Mouse (Mus musculus) 416B (cell line): ENCODE results near the gene Dlx6.

ENCODE experiments used
- DNase-seq: peaks from one replicate; pipeline ENCODE4 v3.0.0; 2011; ENCODE audit warnings: low read depth

Dlx6 gene

DNA sequence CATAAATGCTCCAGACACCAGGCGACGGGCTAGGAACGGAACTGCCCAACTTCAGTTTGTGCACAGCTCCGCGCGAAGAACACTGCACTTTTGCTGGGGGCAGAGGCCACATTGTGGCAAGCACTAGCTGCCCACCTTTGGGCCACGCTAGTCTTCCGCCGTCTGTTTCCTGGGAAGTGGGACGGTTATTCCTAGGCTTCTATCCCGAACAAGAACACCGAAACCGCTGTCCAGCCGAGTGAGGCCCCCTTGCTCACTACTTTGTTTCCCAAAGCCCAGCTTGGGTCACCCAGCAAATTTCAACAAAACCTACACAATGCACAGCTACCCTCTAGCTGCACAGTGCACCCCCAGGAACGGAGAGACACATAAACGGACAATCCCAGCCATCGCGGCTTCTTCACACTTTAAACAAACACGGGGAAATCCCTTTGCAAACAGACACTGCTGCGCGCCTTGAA lies 3.2 kb upstream of the Dlx6 start:
- no peak for DNase-seq

DNA sequence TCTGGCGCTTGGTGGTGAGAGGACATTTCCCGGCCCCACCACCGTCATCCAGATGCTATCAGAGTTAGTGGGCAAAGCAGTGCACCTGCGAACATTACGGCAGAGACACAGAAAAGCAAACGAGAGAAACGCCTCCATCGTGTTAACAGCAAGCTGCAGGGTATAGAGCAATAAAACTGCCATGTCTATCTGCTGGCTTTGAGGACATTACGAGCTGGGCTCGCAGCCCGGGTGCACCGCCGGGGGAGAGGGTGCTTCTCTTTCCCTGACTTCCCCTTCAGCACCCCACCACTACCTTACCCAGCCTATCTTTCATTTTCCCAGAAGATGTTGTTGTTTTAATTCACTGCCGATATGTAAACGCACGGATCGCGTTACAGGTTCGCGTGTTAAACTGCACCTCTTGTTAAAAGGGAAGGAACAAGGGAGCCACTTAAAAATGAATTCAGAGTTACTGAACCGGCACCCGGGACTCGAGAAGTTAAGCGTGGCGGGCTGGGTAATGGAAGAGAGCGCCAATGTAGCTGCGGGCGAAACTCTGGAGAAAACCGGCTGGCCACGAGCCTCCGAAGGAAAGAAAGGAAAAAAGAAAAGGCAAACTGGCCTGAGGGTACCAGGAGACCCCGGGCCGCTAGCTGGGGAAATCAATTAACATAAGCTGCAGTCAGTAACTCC lies 2.6 kb upstream of the Dlx6 start:
- no peak for DNase-seq

DNA sequence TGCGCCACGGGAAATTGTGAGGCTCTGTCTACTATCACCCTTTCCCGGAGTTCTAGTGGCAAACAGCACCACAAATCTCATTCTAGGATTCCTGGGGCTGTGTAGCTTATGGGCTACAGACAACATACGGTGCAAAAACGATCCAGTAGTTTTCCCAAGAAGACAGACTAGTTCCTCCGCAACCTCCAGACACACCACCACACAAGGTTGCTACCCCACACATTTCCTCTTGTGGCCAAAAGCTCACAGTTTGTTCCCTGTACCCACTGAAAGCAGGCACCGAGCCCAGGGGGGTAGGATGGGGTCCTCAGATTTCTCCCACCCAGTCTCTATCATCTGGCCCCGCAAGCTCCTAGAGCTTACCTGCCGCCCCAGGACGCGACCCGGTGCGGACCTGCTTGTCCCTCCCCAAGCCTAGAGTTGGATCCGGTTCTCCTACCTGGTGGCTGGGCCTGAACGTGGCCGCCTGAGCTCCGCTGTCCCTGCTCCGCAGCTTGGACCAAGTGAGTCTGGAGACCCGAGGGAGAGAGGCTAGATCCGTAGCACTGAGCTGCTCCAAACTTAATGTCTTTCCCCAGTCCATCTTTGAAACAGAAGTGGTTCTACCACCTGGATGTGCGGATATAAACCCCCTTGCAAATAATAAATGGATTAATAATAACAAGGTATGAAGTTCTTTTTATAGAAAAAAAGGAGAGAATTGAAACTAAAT lies 1.9 kb upstream of the Dlx6 start:
- no peak for DNase-seq

DNA sequence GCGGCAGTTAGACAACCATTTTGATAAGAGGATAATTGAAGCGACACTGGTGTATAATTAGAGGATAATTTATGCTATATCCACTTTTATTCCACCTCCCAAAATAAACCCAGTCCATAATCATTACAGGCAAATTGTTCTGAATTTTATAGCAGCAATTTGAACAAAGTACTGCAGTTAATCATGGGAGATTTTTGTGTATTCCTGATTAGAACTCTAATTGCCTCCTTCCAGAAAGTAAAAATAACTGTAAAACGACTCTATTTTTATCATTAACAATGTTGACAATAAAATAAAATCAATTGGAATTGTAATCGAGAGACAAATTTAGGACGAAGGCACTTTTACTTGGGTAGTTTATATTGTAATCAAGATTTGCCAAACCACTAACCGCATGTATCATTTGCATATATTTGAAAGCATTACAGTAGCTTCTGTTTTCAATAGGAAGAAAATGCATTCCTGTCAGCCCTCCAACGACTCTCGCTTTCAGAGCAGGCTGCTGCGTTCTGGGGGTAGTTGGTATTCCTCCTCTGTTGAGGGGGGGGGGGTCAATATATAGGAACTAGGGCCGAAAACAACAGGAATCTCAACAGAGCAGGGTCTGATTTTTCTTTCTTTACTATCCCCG lies 1.2 kb upstream of the Dlx6 start:
- DNase-seq = no peak

DNA sequence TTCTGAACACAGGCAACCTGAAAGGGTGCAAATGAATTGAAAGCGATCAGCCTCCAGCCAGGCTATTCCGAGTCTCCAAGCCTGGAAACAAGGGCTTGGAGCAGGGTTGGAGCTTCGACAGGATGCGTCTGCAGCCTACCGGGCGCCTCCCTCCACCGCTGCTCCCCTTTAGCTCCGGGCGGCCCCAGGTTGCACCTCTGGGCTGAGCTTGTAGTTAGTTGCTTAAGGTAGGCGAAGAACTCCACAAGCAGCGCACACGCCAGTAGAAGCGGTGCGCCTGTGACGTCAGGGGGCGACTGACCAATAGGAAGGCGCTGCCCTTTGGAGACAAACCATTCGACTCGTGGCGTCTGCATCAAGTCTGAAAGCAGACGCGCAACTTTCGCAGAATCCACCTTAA lies 523 bp upstream of the Dlx6 start:
- no peak for DNase-seq

DNA sequence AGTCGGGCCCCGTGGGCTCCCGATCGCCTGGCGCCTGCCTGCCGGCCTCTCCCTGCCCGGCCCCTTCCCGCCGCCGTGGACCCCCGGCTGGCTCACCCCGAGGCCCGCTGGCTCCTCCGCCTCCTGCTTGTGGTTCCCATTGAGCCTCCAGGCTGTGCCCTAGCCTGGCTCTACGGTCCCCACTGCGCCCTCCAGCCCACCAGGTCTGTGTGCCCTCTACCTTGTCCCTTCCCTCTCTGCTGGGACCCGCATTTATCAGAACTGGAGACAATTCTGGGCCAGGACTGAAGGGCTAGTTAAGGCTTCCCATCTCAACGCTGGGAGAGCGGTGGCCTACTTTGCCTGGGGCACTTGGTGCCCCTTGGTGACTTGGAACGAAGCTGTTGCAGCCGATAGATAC lies 821 bp downstream of the Dlx6 start:
- no peak for DNase-seq

DNA sequence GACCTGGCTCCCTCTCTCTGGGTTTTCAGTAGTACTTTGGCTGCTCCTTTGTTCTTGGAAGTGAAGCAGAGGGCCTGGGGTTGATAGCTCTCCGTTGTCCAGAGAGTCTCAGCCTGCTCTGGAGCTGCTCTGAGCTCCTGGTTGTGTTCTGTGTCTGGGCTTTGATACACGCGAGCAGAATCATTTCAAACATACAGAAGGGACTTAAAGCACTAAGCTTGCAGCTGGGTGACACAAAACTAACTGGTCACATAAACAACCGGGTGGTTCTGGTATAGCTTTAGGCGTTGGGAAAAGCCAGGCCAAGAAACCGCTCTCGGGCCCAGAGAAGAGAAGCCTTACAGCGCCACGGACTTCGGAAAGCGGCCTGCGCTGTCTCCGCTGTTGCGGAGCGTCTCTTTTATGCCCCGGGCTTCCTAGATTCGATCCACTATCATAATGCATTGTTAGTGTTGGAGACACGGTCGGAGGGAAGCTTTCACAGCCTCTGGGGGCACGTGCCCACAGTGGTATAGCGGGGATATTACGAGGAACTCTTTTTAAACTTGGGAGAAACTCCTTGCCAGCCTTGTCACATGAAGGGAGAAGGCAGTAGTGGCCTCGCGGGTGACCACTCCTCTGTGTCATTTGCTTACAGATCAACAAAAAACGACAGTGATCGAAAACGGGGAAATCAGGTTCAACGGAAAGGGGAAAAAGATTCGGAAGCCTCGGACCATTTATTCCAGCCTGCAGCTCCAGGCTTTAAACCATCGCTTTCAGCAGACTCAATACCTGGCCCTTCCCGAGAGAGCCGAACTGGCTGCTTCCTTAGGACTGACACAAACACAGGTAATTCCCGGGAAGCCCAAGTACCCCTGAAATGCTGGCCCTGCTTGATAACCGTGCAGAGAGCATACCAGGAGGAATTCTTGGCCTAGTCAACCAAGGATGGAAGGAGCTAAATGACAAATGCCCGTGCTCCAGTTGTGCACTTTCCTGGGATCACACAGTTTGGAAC lies 1.6 kb downstream of the Dlx6 start:
- DNase-seq = no peak

DNA sequence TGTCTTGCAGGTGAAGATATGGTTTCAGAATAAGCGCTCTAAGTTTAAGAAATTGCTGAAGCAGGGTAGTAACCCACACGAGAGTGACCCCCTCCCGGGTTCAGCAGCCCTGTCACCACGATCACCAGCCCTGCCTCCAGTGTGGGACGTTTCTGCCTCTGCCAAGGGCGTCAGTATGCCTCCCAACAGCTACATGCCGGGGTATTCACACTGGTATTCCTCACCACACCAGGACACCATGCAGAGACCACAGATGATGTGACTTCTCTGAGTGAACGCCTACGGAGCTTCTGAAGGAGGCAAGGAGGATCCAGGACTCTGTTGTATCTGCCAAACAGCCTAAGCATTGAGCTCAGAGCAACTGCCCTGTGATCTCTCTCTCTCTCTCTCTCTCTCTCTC lies 3.9 kb downstream of the Dlx6 start:
- DNase-seq = no peak

DNA sequence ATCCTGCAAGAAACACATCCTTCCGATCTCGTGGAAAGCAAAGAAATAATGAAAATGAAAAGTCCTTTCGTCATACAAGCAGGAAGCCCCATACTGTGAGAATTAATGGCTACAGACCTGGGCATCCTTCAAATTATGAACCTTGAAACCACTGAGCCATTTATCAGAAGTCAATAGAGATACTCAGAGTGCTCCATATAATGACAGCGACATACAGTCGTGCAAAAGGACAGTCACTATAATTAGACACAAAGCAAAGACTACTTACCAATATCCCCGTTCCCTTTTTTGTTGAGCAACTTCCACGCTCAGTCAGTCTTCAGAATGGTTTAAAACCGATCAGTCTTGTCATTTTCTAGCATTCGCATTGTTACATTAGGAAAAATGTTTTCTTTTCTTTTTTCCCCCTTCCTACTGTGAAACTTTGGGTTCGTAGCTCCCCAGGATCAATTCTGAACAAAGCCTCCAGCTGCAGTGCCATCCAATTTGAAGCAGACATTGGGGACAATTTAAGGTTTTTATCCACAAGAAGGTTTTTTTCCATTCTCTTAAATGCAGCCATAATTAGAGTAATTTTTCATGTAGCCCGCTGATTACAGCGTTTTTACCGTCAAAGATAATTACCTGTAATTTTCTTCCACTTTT lies 6.0 kb downstream of the Dlx6 start:
- DNase-seq = no peak

DNA sequence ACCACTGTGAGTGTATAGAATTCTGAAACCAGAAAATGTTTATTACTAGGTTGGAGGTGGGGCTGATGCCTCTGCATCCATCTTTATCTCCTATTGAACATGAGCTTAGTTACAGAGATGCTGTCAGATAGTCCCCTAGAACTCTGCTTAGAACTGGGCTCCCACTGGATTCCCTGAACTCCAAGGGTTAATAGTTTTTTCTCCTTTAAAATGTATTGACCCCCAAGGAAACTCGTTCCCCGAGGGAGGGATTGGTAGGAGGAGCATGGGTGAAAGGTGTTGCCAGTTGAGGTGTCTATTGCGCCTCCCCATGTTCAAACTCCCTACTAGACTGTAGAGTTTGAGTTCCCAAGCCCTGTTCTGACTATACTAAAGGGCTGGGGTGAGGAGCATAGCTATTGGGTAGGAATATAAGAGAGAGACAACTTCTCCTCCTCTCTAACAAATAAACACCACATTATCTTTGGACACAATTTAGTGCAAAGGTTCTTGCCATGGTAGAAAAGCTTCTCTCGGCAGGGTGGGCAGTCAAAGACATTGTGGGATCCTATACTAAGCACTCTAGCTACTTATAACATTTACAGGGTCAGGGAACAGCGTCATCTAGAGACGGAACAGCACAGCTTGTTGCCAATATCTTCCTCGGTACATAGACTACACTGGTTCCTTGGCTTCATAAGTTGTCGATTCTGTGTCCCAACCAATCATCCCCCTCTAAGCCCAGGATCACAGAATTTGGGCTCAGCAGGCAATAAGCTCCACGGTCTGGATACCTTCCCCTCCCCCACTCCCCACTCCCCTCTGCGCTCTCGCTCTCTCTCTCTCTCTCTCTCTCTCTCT lies 7.0 kb downstream of the Dlx6 start:
- no peak for DNase-seq

DNA sequence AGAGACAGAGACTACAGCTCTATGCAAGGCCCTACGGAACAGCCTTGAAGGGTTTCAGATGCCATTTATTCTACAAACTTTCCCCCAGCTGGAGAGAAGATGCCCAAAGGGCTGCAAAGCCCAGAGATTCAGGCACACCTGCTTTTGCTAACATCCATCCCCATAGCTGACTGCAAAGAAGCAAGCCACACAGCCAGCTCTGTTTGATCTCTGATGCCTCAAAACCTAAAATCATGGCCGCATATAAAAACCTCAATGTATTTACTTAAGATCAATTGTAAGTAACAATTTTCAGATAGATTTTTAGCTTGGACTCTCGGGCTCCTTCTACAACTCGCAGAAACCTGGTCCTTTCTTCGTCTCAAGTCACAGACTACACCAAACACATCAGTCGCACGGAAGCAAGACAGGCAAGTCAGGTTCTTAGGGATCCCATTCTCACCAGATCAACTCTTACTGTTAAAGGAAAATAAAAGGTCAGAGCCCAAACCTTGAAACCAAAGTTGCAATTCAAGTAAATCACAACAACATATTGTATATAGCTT lies 7.8 kb downstream of the Dlx6 start:
- no peak for DNase-seq

DNA sequence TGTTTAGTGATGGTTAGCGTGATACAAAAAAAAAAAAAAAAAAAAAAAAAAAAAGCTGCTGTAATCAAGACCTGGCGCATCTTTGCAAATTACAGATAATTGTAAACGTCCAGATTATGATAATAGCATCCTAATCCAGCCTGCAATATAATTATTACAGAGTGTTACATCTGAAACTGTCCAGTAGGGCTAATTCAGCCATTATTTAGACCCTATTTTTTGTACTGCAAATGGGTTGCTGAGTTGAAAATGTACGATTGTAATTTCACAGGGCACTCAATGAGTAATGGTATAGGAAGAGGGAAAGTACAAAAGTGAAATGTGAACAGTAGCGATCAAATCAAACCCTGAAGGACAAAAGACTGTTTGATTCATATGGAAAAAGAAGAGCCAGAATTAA lies 8.6 kb downstream of the Dlx6 start:
- no peak for DNase-seq

DNA sequence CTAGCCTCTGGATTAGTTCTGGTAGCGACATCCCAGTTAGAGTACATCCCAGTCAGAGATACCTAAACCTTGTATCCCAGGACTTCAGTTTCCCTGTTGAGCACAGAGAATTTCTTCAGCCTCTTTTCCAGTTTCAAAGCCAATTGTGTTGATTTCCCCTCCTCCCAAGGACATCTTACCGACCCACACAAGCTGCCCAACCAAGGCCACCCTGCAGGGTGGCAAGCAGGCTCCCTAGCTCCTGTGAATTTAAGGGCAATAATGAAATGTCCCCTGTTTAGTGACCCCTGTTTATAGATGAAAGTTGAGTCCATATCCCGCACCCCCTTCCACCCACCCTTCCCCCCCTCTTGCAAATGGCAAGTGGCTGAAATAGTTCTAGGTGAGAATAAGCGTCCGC lies 9.7 kb downstream of the Dlx6 start:
- no peak for DNase-seq

DNA sequence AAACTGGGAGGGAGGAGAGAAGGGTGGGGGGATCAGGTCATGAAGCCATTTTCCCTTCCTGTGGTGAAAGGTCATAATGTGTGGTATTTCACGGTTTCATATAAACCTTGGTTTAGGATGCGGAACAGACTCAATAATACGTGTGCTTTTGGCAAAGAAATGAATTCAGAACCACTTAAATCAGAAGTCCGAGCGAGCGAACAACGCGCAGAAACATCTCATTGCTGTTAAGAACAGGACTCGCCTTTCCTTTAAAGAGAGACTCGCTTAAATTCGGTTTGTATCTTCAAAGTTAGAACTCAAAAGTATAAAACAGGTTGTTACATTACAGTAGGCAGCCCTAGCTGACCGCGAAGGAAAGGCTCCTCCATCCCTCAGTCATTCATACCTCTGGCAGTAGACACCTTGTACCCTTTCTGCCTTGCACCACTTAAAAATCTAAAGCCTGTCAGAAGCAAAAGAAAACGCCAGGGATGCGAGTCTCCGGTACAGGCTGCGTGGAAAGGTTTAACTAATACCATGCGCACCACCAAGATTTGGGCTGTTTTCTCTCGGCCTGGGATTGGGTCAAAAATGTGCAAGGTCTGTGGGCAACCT lies 10.4 kb downstream of the Dlx6 start:
- no peak for DNase-seq

DNA sequence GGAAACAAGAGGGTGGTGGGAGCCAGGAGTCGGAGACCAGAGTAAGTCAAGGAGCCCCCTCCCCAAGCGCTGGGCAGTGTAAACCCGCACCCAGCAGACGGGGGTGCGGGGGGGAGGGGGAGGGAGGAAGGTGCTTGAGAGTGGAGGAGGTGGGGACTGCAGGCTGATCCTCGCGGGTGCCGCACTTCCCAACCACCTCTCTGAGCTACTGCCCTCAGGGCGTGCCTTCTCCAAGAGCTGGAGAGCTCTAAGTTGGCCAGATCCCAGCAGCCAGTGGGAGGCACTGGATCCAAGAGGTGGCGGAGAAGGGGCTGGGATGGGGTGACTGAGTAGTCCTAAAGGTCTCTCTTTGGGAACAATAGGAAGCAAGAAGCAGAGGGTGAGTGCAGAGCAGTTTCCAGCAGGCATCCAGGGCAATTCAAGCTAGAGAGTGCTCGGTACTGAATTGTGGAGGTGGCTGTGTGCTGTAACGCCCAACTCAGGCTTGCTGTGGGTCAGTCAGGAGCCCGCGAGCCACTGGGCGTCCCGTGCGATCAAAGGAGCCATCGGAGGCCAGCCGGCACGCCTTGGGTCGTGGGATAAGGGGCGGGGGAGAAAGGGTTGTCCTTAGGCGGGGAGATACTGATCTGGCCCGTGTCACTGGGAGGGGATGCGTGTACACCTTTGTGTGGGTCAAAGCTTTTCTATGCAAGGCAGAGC lies 11.1 kb downstream of the Dlx6 start:
- DNase-seq = no peak

DNA sequence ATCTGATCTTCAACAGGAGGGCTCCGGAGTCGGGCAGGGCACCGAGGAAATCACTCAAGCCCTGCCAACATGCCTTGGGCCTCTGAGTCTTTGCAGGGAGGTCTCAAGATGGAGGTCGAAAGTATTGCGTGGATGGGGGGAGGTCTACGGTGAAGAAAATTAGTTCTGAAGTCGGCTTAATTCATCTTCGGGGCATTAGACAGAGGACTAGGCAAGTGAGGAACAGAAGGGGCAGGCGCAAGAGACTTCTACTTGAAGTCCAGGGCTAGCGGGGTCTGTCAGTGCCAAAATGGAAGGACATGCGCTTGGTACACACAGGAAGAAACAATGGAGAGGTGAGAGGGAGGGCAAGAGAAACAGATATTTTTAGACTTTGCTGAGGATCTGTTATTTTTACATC lies 12.0 kb downstream of the Dlx6 start:
- DNase-seq = no peak

DNA sequence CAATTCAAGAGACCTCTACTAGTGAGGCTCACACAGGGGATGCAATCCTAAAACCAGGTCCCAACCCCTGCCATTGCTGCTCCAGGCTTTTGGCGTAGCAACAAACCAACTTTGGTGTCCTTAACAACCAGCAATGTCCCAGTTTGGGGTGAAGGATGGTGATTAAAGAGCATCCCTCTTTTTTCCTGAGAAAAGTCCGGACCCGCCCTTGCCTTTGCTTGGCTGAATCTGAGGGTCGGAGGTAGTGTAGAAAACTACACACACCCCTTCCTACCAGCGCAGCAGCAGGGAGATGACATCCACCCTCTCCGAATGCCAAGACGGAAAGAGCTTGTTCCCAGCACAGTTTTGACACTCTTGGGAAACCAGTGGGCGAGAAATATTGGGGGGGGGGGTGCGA lies 12.5 kb downstream of the Dlx6 start:
- DNase-seq = no peak

DNA sequence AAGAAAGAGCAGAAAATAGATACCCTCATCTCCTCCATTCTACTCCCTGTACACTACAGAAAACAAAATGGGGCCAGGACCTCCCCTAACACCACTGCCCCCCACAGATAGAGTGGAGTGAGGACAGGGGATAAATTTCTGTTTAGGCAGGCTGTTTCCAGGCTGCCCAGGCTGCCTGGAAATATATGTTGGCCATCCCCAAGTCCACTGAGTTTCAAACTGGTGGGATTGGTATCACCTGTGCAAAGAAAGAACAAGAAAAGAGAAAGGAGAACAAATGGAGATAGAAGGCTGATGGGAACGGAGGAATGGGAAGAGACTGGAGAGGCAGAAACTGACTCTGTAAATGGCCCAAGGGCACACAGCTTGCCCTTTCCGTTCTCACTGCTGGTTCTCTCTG lies 13.1 kb downstream of the Dlx6 start:
- DNase-seq = no peak

DNA sequence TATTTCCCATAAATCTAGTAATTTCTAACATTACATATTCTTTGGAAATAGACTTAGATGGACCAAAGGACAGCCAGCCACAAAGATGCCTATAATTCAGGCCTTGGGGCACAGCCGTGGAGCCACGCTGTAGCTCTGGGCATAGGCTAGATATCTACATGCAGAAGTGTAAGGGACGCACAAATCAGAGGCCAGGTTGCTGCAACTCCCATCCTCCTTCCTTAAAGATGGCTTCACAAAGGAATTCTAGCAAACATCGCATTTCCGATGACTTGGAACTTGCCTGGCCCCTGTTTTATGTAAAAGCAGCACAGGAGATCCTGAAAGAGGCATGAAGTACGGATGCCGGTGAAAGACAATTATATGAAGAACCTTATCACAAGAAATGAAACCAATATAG lies 13.6 kb downstream of the Dlx6 start:
- no peak for DNase-seq
